Mouse (Mus musculus) adrenal gland, adult 18-20 months (tissue): ENCODE measurements at regions not wholly inside any gene's neighbourhood (a gene's known extent, or its start where the extent isn't known, plus 50 kb on each side); places are given as distances from the start of the nearest gene placed in this dataset.

Experiments used
- DNase-seq, 2 experiments: peaks; one replicate each; pipeline ENCODE4 v3.0.0; 2021 to 2022; ENCODE audit warnings: low spot score in 2 of 2

GRCm38 (mm10) chr16:86546905-86547304, 645.3 kb upstream of the Adamts5 start:
- no peak for DNase-seq

GRCm38 (mm10) chr16:86544121-86544520, 642.5 kb upstream of the Adamts5 start:
- no peak for DNase-seq

- DNase-seq: no peak
Observed at GRCm38 (mm10) chr16:86536479-86536878, 634.9 kb upstream of the Adamts5 start.

- no peak for DNase-seq
Observed at GRCm38 (mm10) chr16:86524135-86524534, 622.5 kb upstream of the Adamts5 start.

GRCm38 (mm10) chr16:86516935-86517334, 615.3 kb upstream of the Adamts5 start:
- DNase-seq: no peak

- no peak for DNase-seq
Observed at GRCm38 (mm10) chr16:86516144-86516543, 614.5 kb upstream of the Adamts5 start.

GRCm38 (mm10) chr16:86501074-86501952, 599.7 kb upstream of the Adamts5 start:
- no peak for DNase-seq

GRCm38 (mm10) chr16:86475145-86475544, 573.5 kb upstream of the Adamts5 start:
- DNase-seq: peak in 1 of 2 experiments; percentile 18

- DNase-seq: peak in 1 of 2 experiments; percentile 5
Observed at GRCm38 (mm10) chr16:86473059-86473740, 571.6 kb upstream of the Adamts5 start.

GRCm38 (mm10) chr16:86461073-86461472, 559.4 kb upstream of the Adamts5 start:
- DNase-seq: no peak

- no peak for DNase-seq
Observed at GRCm38 (mm10) chr16:86456649-86457048, 555.0 kb upstream of the Adamts5 start.

- no peak for DNase-seq
Observed at GRCm38 (mm10) chr16:86454810-86455209, 553.2 kb upstream of the Adamts5 start.

GRCm38 (mm10) chr16:86454031-86454430, 552.4 kb upstream of the Adamts5 start:
- DNase-seq: no peak

- no peak for DNase-seq
Observed at GRCm38 (mm10) chr16:86448478-86449160, 547.0 kb upstream of the Adamts5 start.

- peak; percentile 46 to 60 for DNase-seq
Observed at GRCm38 (mm10) chr16:86419458-86419857, 517.8 kb upstream of the Adamts5 start.

GRCm38 (mm10) chr16:86404309-86404708, 502.7 kb upstream of the Adamts5 start:
- DNase-seq: no peak

- DNase-seq: no peak
Observed at GRCm38 (mm10) chr16:86401381-86401780, 499.8 kb upstream of the Adamts5 start.

GRCm38 (mm10) chr16:86399288-86399687, 497.7 kb upstream of the Adamts5 start:
- DNase-seq: no peak

GRCm38 (mm10) chr16:86397521-86397920, 495.9 kb upstream of the Adamts5 start:
- DNase-seq: no peak

GRCm38 (mm10) chr16:86389063-86389723, 487.6 kb upstream of the Adamts5 start:
- no peak for DNase-seq

GRCm38 (mm10) chr16:86388128-86388527, 486.5 kb upstream of the Adamts5 start:
- no peak for DNase-seq
